Mouse (Mus musculus) MEL (cell line): ENCODE results near the gene Casp4. TPM values are rescaled to one million over a fixed set of nuclear protein-coding genes. Genes with fewer than 3 reads are reported as not detected.

ENCODE experiments used
- DNase-seq: peaks from one replicate; pipeline ENCODE4 v3.0.0; 2011; ENCODE audit warnings: low read depth, low spot score
- H3K27ac ChIP-seq: 2 replicates; pipeline ENCODE4 v1.5.1; 2012; ENCODE audit warnings: low read depth, mild to moderate bottlenecking, control low read depth, low read length, moderate library complexity; ENCODE audit not compliant: control insufficient read depth
- H3K27me3 ChIP-seq, 2 experiments: fragments of 150-350 bp in 1 of 2; sonication (generic) in 1 of 2; 2 replicates each; pipeline ENCODE4 v1.6.1; 2012; ENCODE audit warnings: low read length in 2 of 2, mild to moderate bottlenecking in 2 of 2, improper control_type of control experiment in 1 of 2, moderate library complexity in 1 of 2; ENCODE audit not compliant: insufficient read depth in 2 of 2, control insufficient read depth in 1 of 2
- H3K36me3 ChIP-seq, 2 experiments: 2 replicates each; pipeline ENCODE4 v1.6.1; 2012 to 2014; ENCODE audit warnings: low read length in 2 of 2, improper control_type of control experiment in 1 of 2, inconsistent platforms in 1 of 2, mild to moderate bottlenecking in 1 of 2; ENCODE audit not compliant: insufficient read depth in 2 of 2, control insufficient read depth in 1 of 2
- H3K4me1 ChIP-seq, 2 experiments: fragments of 150-350 bp in 1 of 2; sonication (generic) in 1 of 2; 2 replicates each; pipeline ENCODE4 v1.6.1; 2012; ENCODE audit warnings: low read length in 2 of 2, improper control_type of control experiment in 1 of 2, mild to moderate bottlenecking in 1 of 2; ENCODE audit not compliant: insufficient read depth in 2 of 2, control insufficient read depth in 1 of 2
- H3K4me3 ChIP-seq, 2 experiments: fragments of 150-350 bp in 1 of 2; sonication (generic) in 1 of 2; 2 replicates each; pipeline ENCODE4 v1.5.1; 2012; ENCODE audit warnings: low read depth in 2 of 2, low read length in 2 of 2, mild to moderate bottlenecking in 2 of 2, moderate library complexity in 2 of 2, control low read depth in 1 of 2, improper control_type of control experiment in 1 of 2; ENCODE audit not compliant: control insufficient read depth in 1 of 2, insufficient read depth in 1 of 2
- H3K79me2 ChIP-seq: 2 replicates; pipeline ENCODE4 v1.6.1; 2012; ENCODE audit warnings: mild to moderate bottlenecking, low read length, moderate library complexity; ENCODE audit not compliant: control insufficient read depth, poor library complexity, insufficient read depth
- H3K9ac ChIP-seq: 2 replicates; pipeline ENCODE4 v1.6.1; 2012; ENCODE audit warnings: low read depth, mild to moderate bottlenecking, control low read depth, low read length, moderate library complexity; ENCODE audit not compliant: control insufficient read depth, poor library complexity, severe bottlenecking
- H3K9me3 ChIP-seq: fragments of 150-350 bp; sonication (generic); replicated peaks from 2 replicates; pipeline ENCODE4 v1.6.1; 2012; ENCODE audit warnings: mild to moderate bottlenecking, low read length, improper control_type of control experiment, moderate library complexity; ENCODE audit not compliant: insufficient read depth
- CHD2 ChIP-seq: IDR thresholded peaks from 2 replicates; pipeline ENCODE4 v1.6.1; 2011; ENCODE audit warnings: low read length, improper control_type of control experiment
- E2F4 ChIP-seq: IDR thresholded peaks from 2 replicates; pipeline ENCODE4 v1.6.1; 2011; ENCODE audit warnings: low read depth, low read length, improper control_type of control experiment, borderline replicate concordance
- EP300 ChIP-seq, 2 experiments: IDR thresholded peaks; 2 replicates each; pipeline ENCODE4 v1.6.1; 2011; ENCODE audit warnings: improper control_type of control experiment in 2 of 2, low read length in 2 of 2, low read depth in 1 of 2, mild to moderate bottlenecking in 1 of 2
- KAT2A ChIP-seq: conservative IDR thresholded peaks from 2 replicates; pipeline ENCODE4 v1.6.1; 2012; ENCODE audit warnings: low read depth, low read length, improper control_type of control experiment, inconsistent platforms
- MAX ChIP-seq: IDR thresholded peaks from 2 replicates; pipeline ENCODE4 v1.6.1; 2011; ENCODE audit warnings: low read length, improper control_type of control experiment
- MAZ ChIP-seq: IDR thresholded peaks from 2 replicates; pipeline ENCODE4 v1.6.1; 2012; ENCODE audit warnings: low read depth, mild to moderate bottlenecking, inconsistent platforms, low read length, improper control_type of control experiment
- MYB ChIP-seq: IDR thresholded peaks from 2 replicates; pipeline ENCODE4 v1.6.1; 2011; ENCODE audit warnings: mild to moderate bottlenecking, low read depth, low read length, improper control_type of control experiment
- NELFE ChIP-seq: IDR thresholded peaks from 2 replicates; pipeline ENCODE4 v1.6.1; 2011; ENCODE audit warnings: low read depth, low read length, improper control_type of control experiment
- POLR2A ChIP-seq, 2 experiments: IDR thresholded peaks; 2 replicates each; pipeline ENCODE4 v1.6.1; 2011 to 2012; ENCODE audit warnings: low read length in 2 of 2, mild to moderate bottlenecking in 2 of 2, control low read depth in 1 of 2, improper control_type of control experiment in 1 of 2, low read depth in 1 of 2, moderate library complexity in 1 of 2; ENCODE audit not compliant: control insufficient read depth in 1 of 2, insufficient read depth in 1 of 2, poor library complexity in 1 of 2
- POLR2AphosphoS2 ChIP-seq: IDR thresholded peaks from 2 replicates; pipeline ENCODE4 v1.6.1; 2011; ENCODE audit warnings: low read length, improper control_type of control experiment
- POLR2AphosphoS5 ChIP-seq: IDR thresholded peaks from 2 replicates; pipeline ENCODE4 v1.6.1; 2012; ENCODE audit warnings: low read depth, borderline replicate concordance, mild to moderate bottlenecking, inconsistent platforms, low read length, moderate library complexity, mixed read lengths
- RAD21 ChIP-seq: IDR thresholded peaks from 2 replicates; pipeline ENCODE4 v1.6.1; 2011; ENCODE audit warnings: mild to moderate bottlenecking, low read depth, low read length, improper control_type of control experiment
- RCOR1 ChIP-seq: IDR thresholded peaks from 2 replicates; pipeline ENCODE4 v1.6.1; 2012; ENCODE audit warnings: low read depth, mild to moderate bottlenecking, inconsistent platforms, low read length, improper control_type of control experiment
- SIN3A ChIP-seq: IDR thresholded peaks from 2 replicates; pipeline ENCODE4 v1.6.1; 2012; ENCODE audit warnings: low read length, improper control_type of control experiment, inconsistent platforms
- TAL1 ChIP-seq: IDR thresholded peaks from 2 replicates; pipeline ENCODE4 v1.6.1; 2012; ENCODE audit warnings: mild to moderate bottlenecking, inconsistent platforms, low read length, moderate library complexity, mixed read lengths
- TBP ChIP-seq: IDR thresholded peaks from 2 replicates; pipeline ENCODE4 v1.8.0; 2011; ENCODE audit warnings: low read depth, low read length, improper control_type of control experiment
- USF1 ChIP-seq: IDR thresholded peaks from 2 replicates; pipeline ENCODE4 v1.6.1; 2014; ENCODE audit warnings: low read depth, mild to moderate bottlenecking, inconsistent platforms, low read length, improper control_type of control experiment, moderate library complexity
- ZC3H11A ChIP-seq: IDR thresholded peaks from 2 replicates; pipeline ENCODE4 v1.6.1; 2012; ENCODE audit warnings: low read depth, mild to moderate bottlenecking, inconsistent platforms, low read length, improper control_type of control experiment
- ZKSCAN1 ChIP-seq: IDR thresholded peaks from 2 replicates; pipeline ENCODE4 v1.6.1; 2012; ENCODE audit warnings: low read depth, mild to moderate bottlenecking, inconsistent platforms, low read length, improper control_type of control experiment, moderate library complexity
- ZNF384 ChIP-seq: IDR thresholded peaks from 2 replicates; pipeline ENCODE4 v1.6.1; 2012; ENCODE audit warnings: low read depth, mild to moderate bottlenecking, inconsistent platforms, low read length, improper control_type of control experiment
- polyA plus RNA-seq, 2 experiments: library from polyadenylated mRNA; stranded (reverse) in 1 of 2; unstranded in 1 of 2; fragments of >175 nt in 1 of 2; fragments of >200 nt in 1 of 2; gene quantifications; 2 replicates each; pipeline versions ENCODE4 v1.2.1 to v1.2.4; 2012; ENCODE audit warnings: low replicate concordance in 2 of 2, low read depth in 1 of 2; ENCODE audit not compliant: insufficient read length in 2 of 2, insufficient read depth in 1 of 2, missing spikeins in 1 of 2
- total RNA-seq: library from RNA; depleted of rRNA; stranded (reverse); fragments of 300-350 nt; gene quantifications from 2 replicates; pipeline ENCODE4 v1.2.3, GENCODE M21; 2012; rRNA removed

The Casp4 gene
- total RNA-seq: 0.62 and 1.1 TPM in 2 replicates
- polyA plus RNA-seq: under 1 TPM in 1 of 2 experiments, not detected in 1; 0.11 TPM

DNA sequence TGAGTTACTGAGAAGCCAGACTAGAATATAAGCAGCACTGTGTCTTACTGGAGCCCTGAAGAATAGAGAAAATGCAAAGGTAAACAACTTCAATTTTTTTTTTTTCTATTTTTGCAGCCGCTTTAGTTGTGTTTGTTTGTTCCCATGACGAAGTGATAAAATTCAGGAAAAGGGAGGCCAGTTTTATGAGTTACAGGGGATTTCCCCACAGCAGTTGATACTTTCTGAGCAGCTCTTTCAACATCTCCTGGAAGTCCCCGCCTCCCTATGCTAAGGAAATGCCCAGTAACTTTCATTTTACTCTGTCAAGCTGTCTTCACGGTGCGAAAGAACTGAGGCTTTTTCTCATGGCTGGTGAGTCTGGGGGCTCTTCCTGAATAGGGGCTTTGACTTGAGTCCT lies at the start of gene Casp4:
TSS of gene Casp4 (plus strand) at position 268 of the 400 bp plus-strand sequence.
- Histone ChIP-seq H3K9ac (peak within 1 kb of the TSS; percentile 52), H3K4me3 (peak within 1 kb of the TSS; percentile 64 to 75), H3K9me3 (no peaks in the 10 kb centered on the region), H3K27me3 (no peaks in the 10 kb centered on the region), H3K27ac (no peak within 1 kb of the TSS), H3K79me2 (no peaks in the 10 kb centered on the region), H3K4me1 (no peaks in the 10 kb centered on the region), H3K36me3 (no peaks in the 10 kb centered on the region; a peak in 1 of 4 replicates)
- DNase-seq: peak; percentile 42
- no peak for TF ChIP-seq MAX
- TF ChIP-seq TAL1: no peak
- TF ChIP-seq TBP: no peak
- TF ChIP-seq RCOR1: no peak
- TF ChIP-seq POLR2A (IDR thresholded peaks at IDR 0.05; ENCODE audit: control insufficient read depth in 1 of 2, insufficient read depth in 1 of 2, low read depth in 1 of 2, low read length in 2 of 2, poor library complexity in 1 of 2): no peak
- no peak; the same call in 1 of the 2 replicates for TF ChIP-seq ZNF384
- no peak for TF ChIP-seq ZKSCAN1
- no peak for TF ChIP-seq SIN3A
- TF ChIP-seq USF1: no peak
- TF ChIP-seq NELFE: no peak
- no peak for TF ChIP-seq RAD21
- no peak for TF ChIP-seq MAZ
- no peak for TF ChIP-seq ZC3H11A
- no peak for TF ChIP-seq CHD2
- TF ChIP-seq EP300 (IDR thresholded peaks at IDR 0.05; ENCODE audit: low read depth in 1 of 2, low read length in 2 of 2): no peak
- TF ChIP-seq MYB: no peak
- TF ChIP-seq E2F4: no peak
- TF ChIP-seq POLR2AphosphoS5: no peak

DNA sequence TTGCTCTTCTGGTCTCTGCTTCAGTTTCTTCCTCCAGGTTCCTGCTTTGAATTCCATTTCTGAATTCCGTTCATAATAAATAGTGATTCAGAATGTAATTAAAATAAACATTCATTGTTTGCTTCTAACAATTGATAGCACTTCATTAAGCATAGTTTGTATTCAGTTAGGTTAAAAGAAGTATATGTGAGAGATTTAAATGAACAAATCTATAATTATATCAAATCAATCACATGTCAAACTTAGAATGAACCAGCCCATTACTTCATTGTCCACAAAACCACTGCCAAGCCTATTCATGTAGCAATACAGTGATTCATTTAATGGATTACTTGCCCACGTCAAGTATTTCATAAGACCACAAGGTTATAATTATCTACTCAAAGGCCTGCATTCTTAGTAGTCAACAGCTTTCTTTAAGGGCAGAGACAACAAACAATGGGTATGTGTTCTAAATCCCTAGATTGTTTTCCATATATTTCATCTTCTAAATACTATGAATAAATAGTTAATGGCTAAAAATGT lies 44.6 kb upstream of the Casp4 start:
- Histone ChIP-seq H3K27ac (no peak overlapping the region), H3K27me3 (no peaks in the 10 kb centered on the region), H3K4me1 (no peaks in the 10 kb centered on the region), H3K4me3 (no peak overlapping the region), H3K36me3 (no peaks in the 10 kb centered on the region), H3K9ac (no peak overlapping the region), H3K9me3 (no peaks in the 10 kb centered on the region), H3K79me2 (no peaks in the 10 kb centered on the region)
- no peak for DNase-seq
- TF ChIP-seq POLR2AphosphoS2 (no peak), KAT2A (no peak)
